Mouse (Mus musculus) fibroblast of lung, adult 2 months (primary cell): ENCODE data around the gene Kcnrg.

Source experiments
- DNase-seq: peaks from one replicate; pipeline ENCODE4 v3.0.0-alpha.2; 2011; ENCODE audit warnings: low read depth

The Kcnrg gene

DNA sequence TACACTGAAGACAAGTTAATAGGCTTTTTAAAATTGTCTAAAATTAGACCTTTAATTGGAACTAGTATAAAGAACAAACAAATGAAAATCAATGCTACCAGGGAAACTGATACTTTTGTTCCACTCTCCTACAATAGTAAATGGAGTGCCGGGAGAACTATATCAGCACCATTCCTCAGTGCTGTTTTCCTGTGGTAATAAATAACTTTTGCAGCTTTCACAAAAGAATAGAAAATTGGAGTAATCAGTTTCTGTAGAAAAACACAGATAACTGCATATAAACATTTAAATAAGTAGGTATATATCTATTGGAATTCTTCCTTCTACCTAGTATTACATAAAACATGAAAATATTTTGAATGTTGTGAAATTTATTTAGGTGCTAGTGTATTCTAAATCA lies 38.3 kb downstream of the Kcnrg start:
- no peak for DNase-seq

DNA sequence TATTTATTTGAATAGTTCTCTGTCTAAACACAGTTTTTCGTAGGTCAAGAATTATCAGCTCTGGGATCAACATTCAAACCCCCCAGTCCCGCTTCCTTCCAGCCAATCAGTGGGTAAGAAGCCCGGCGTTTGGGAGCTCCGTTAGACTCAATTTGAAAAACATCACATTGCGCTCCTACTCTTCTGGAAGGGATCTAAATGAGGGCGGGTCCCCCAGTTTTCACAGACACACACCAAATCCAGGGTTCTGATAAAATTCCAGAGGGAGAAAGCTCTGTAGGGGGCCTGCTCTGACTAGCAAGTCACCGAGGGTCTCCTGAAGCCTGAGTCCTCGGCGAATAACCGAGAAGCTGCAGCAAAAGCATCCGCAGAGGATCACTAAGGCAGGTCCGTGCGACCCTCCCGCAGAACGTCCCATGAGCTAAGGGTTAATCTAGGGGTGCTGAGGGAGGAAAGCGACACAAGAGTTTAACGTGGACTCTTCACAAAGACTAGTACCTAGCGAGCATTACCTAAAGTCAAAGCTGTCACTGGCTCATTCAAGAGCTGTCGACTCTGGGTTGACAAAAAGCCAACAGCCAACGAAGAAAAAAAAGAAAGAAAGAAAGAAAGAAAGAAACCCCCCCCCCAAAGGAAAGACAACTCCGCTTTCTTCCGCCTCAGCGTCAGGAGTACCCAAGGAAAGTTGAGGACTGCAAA lies 40.1 kb downstream of the Kcnrg start:
- DNase-seq = no peak

DNA sequence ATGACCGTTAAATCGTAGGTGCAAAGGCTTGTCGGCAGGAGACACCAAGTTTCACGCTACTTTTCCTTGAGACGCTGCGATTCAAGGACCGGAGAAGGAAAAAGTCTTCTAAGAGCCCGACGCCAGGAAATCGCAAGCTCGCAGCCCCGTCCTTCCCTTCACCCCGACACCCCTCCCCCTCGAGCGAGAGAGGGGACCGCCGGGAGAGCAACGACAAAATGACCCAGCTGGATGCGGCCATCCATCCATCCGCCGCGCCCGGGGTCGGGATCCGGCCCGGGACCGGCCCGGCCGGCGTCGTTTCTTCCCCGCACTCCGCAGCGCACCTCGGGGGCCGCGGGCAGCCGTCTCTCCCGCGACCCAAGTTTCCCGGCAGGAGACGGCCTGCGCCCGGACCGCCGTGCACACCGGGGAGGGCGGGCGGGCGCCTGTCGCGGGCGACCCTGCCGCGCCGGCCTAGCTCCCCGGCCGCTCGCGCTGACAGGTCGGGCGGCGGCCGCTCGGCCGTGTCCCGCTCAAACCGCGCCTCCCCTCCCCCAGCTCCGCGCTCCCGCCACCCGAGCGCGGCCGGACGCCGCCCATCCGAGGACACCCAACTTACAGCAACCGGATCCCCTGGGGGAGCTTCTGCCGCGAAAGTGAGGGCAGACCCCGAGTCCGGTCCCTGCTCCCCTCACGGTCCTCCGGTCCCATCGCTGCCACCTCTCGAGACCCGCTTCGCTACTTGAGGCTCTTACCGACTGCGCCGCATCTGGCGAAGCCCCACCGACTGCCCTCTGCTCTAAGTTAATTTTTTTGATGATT lies 40.8 kb downstream of the Kcnrg start:
- DNase-seq = no peak

DNA sequence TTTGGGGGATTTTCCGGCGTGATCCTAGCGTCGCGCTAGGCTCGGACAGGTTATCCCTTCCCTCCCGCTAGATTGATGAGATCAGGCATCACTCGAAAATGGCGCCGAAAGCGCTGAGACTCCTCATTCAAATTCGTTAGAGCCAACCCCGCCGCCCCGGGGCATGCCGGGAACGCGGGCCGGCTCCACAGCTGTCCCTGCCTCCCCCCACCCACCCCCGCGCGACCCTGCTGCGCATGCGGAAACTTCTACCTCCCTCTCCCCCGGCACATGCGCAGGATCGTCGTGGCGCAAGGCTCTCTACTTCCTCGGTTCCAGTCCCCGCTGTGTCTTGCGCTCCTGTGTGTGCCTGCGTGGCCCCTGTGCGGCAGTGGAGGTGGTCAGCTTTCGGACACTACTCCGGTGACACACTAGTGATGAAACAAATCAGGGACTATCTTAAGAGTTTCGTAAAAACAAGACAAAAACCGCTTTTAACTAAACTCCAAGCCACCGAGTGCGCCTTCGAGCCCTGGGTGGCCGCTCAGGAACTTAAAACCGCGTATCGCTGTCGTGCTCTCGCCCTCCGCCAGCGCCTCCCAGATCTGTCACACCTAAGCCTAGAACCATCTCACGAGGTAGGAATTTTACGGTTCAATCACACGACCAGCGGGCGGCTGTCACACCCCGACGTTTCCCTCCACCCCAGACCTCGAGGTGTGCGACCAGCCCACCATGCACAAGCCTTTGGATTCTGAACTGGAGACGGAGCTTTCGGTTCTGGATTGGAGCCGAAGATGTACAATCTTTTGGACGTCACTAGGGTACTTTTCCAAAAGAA lies 41.6 kb downstream of the Kcnrg start:
- DNase-seq = peak; percentile 89

DNA sequence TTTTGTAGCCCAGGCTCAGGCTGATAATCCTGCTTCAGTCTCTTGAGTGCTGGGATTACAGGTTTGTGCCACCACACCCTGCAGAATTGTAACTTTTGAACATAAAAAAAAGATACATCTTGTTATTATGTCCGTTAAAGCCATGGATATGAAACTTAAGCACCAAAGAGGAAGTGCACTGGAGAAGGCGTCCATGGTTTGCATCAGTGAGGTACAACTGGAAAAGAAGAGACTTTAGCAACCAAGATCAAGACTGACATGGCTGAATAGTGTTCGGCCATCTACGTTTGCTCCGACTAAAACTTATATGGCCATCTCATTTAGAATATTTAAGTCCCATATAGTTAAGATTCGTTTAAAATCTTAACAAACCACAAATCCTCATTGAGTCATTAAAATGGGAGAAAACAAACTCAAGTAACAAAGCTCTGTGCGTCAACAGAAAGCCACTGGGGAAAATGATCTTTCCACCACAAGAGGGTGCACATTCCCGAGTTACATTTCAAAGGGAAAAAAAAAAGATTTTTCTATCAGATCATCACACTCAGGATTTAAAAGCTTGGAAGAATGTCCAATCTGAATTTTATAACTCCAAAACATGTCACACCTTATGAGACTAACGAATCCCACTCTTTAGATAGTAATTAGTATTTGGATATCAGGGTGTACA lies 43.2 kb downstream of the Kcnrg start:
- no peak for DNase-seq

DNA sequence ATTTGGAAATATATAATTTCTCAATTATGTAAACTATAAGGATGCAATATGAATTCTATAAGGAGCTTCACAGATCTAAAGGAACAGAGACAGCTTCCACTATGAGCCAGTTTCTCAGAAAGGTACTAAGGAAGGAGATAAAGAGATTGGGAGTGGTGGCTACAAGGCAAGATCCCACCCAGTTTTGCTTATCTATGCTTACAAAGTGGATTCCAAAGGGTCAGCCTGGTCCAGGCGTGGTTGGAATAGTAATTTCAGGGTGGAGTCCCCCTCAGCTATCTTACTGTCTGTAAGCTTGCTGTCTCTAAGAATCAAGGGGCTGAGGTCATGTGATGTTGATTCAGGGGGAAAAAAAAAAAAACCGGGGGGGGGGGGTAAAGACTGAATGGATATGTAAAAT lies 49.2 kb downstream of the Kcnrg start:
- no peak for DNase-seq

DNA sequence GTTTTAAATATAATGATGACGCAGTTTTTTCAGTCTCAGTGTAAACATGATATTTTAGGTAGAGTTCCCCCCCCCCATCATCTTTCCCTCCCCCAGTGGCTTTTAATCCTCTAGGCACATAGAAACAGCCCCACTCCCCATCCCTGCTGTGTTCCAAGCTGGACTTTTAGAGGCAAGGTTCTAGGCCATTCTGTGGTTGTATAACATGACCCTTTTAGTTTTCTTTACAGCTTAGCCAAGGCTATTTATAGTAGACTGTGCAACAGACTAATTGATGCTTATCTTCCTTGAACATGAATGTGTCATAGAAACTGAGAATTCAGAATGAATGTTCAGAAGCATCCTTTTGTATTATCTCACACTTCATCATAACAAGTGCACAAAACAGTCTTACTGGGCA lies 54.2 kb downstream of the Kcnrg start:
- DNase-seq = no peak

DNA sequence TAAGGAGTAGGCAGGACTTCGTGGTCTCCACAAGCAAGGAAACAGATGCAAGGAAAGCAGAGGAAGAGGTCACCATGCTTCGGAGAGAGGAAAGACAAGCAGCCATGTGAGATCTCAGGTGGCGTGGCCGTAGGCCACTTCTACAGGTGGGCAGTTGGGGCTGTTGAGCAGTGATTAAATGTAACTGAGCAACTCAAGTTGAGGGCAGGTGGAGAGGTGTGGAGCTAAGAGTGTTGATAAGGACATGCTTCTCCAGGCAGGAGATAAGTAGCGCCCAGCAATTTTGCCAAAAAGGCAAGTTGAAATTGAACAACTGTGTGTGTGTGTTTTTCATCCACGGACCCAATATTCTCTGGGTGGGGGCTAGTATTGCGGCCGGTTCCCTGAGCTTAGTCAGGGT lies 55.0 kb downstream of the Kcnrg start:
- DNase-seq = no peak
